Mouse (Mus musculus) ES-E14 (cell line): ENCODE data around the gene Pxk. TPM values are rescaled to one million over a fixed set of nuclear protein-coding genes. Genes with fewer than 3 reads are reported as not detected.

Source experiments
- DNase-seq: peaks from one replicate; pipeline ENCODE4 v3.0.0-alpha.2; 2013; ENCODE audit warnings: low read depth, low spot score
- H3K27ac ChIP-seq: 2 replicates; pipeline ENCODE4 v1.5.1; 2012; ENCODE audit warnings: low read depth, mild to moderate bottlenecking, low read length, moderate library complexity, mixed read lengths; ENCODE audit not compliant: poor library complexity, insufficient read depth, severe bottlenecking
- H3K36me3 ChIP-seq: 2 replicates; pipeline ENCODE4 v1.6.1; 2012; ENCODE audit warnings: mild to moderate bottlenecking, low read length, moderate library complexity, mixed read lengths; ENCODE audit not compliant: control insufficient read depth, poor library complexity, insufficient read depth, severe bottlenecking
- H3K4me1 ChIP-seq, 2 experiments: fragments of 150-350 bp in 1 of 2; sonication (generic) in 1 of 2; 2 replicates each; pipeline ENCODE4 v1.6.1; 2012; ENCODE audit warnings: low read length in 2 of 2, mild to moderate bottlenecking in 1 of 2, mixed read lengths in 1 of 2; ENCODE audit not compliant: control insufficient read depth in 2 of 2, insufficient read depth in 2 of 2, poor library complexity in 1 of 2
- H3K4me3 ChIP-seq, 2 experiments: fragments of 150-350 bp in 1 of 2; sonication (generic) in 1 of 2; 2 replicates each; pipeline ENCODE4 v1.5.1; 2012; ENCODE audit warnings: low read length in 2 of 2, low read depth in 1 of 2, mild to moderate bottlenecking in 1 of 2, mixed read lengths in 1 of 2; ENCODE audit not compliant: insufficient read depth in 1 of 2, poor library complexity in 1 of 2, severe bottlenecking in 1 of 2
- H3K9ac ChIP-seq: 2 replicates; pipeline ENCODE4 v1.6.1; 2012; ENCODE audit warnings: low read depth, mild to moderate bottlenecking, low read length, mixed read lengths; ENCODE audit not compliant: poor library complexity, insufficient read depth, severe bottlenecking
- H3K9me3 ChIP-seq: fragments of 150-350 bp; sonication (generic); 2 replicates; pipeline ENCODE4 v1.6.1; 2012; ENCODE audit warnings: low read depth, mild to moderate bottlenecking, low read length; ENCODE audit not compliant: control insufficient read depth, insufficient read depth
- CHD2 ChIP-seq: IDR thresholded peaks from 2 replicates; pipeline ENCODE4 v1.6.1; 2014; ENCODE audit warnings: mild to moderate bottlenecking, low read depth, low read length, inconsistent platforms
- HCFC1 ChIP-seq: IDR thresholded peaks from 2 replicates; pipeline ENCODE4 v1.6.1; 2012; ENCODE audit warnings: low read length, inconsistent platforms, borderline replicate concordance; ENCODE audit not compliant: insufficient read depth
- MAFK ChIP-seq: IDR thresholded peaks from 2 replicates; pipeline ENCODE4 v1.6.1; 2014; ENCODE audit warnings: mild to moderate bottlenecking, low read depth, low read length, inconsistent platforms; ENCODE audit not compliant: insufficient read depth
- ZC3H11A ChIP-seq: IDR thresholded peaks from 2 replicates; pipeline ENCODE4 v1.6.1; 2012; ENCODE audit warnings: low read depth, mild to moderate bottlenecking, inconsistent platforms, low read length, borderline replicate concordance
- ZNF384 ChIP-seq: IDR thresholded peaks from 2 replicates; pipeline ENCODE4 v1.6.1; 2012; ENCODE audit warnings: low read depth, low read length, inconsistent platforms
- in situ Hi-C, 2 experiments: fragments of 600-800 bp; cut with MboI; formaldehyde crosslinking; loops; one replicate each; pipeline ENCODE4 v1.15.1; 2025; ENCODE audit warnings: low sequenced_read_pairs in 2 of 2, inconsistent platforms in 1 of 2; ENCODE audit not compliant: unreplicated experiment in 2 of 2
- total RNA-seq: library from RNA; depleted of rRNA; stranded (reverse); fragments of 300-350 nt; gene quantifications from 2 replicates; pipeline ENCODE4 v1.2.3, GENCODE M21; 2012

The Pxk gene
- total RNA-seq, 1 experiment: 5.4 TPM

GRCm38 (mm10) chr14:8054310-8055102 is 43.5 kb upstream of the Pxk start:
- TF ChIP-seq ZC3H11A: no peak
- TF ChIP-seq CHD2: no peak
- no peak for TF ChIP-seq MAFK
- peak; percentile 82 for TF ChIP-seq ZNF384
- peaks cover 9 to 25% of the 10 kb centered on the region in 2 experiments for H3K4me1 ChIP-seq
- in situ Hi-C loops: no loop called here
- DNase-seq: peak; percentile 92
- no peaks in the 10 kb centered on the region for H3K36me3 ChIP-seq
- H3K4me3 ChIP-seq: peak overlapping the region; percentile 52 to 57
- H3K9ac ChIP-seq: peak overlapping the region; percentile 80
- peak overlapping the region; percentile 95 for H3K27ac ChIP-seq
- no peaks in the 10 kb centered on the region for H3K9me3 ChIP-seq

DNA sequence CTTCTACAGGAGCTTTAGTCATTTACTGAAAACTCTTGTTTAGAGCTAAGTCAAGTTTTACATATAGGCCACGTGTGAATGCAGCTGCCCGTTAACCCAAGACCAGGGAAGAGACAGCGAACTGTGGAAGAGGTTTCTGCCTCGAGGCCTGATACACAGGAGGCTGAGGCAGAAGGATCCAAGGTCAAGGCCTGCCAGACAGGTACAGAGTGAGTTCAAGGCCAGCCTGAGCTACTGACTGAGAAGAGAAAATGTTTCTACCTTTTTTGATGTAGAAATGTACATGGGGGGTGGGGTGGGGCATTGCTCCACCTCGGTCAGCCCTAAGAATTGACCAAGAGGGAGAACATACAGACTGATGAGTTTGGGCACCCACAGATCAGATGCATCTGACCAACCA is 41.9 kb upstream of the Pxk start:
- no peak for DNase-seq
- H3K9me3 ChIP-seq: no peaks in the 10 kb centered on the region
- TF ChIP-seq CHD2: no peak
- TF ChIP-seq ZNF384: no peak
- TF ChIP-seq ZC3H11A: no peak
- no peak for TF ChIP-seq HCFC1
- TF ChIP-seq MAFK: no peak
- peak overlapping the region; percentile 95; the same call in 1 of the 2 replicates for H3K27ac ChIP-seq
- no peak overlapping the region for H3K4me3 ChIP-seq
- H3K9ac ChIP-seq: no peak overlapping the region
- H3K4me1 ChIP-seq: peaks cover 8 to 18% of the 10 kb centered on the region in 2 experiments
- in situ Hi-C loops: no loop called here
- H3K36me3 ChIP-seq: no peaks in the 10 kb centered on the region; the same call in 1 of the 2 replicates

- TF ChIP-seq CHD2 (no peak), HCFC1 (no peak), MAFK (0 out of 2 replicates have a peak, but pooled peaks have one; percentile 37), ZNF384 (no peak)
- Histone ChIP-seq H3K4me1 (peaks cover 4 to 18% of the 10 kb centered on the region in 2 experiments; a peak in 3 of 4 replicates), H3K27ac (0 out of 2 replicates have a peak overlapping the region, but pooled peaks have one; percentile 27), H3K4me3 (no peak overlapping the region), H3K36me3 (no peaks in the 10 kb centered on the region; the same call in 1 of the 2 replicates), H3K9ac (no peak overlapping the region), H3K9me3 (no peaks in the 10 kb centered on the region)
- DNase-seq: no peak
- in situ Hi-C loops: no loop called here
Observed at GRCm38 (mm10) chr14:8059938-8060337, 38.1 kb upstream of the Pxk start.

- H3K4me3 ChIP-seq: no peak overlapping the region
- in situ Hi-C loops: no loop called here
- H3K4me1 ChIP-seq: peaks cover 4 to 14% of the 10 kb centered on the region in 2 experiments; a peak in 3 of 4 replicates
- peak; percentile 40 for DNase-seq
- TF ChIP-seq HCFC1 (no peak), CHD2 (0 out of 2 replicates have a peak, but pooled peaks have one; percentile 12)
- H3K36me3 ChIP-seq: no peaks in the 10 kb centered on the region; the same call in 1 of the 2 replicates
- H3K27ac ChIP-seq: peak overlapping the region; percentile 63; the same call in 1 of the 2 replicates
- H3K9ac ChIP-seq: no peak overlapping the region; the same call in 1 of the 2 replicates
- H3K9me3 ChIP-seq: no peaks in the 10 kb centered on the region
Observed at GRCm38 (mm10) chr14:8062076-8062475, 35.9 kb upstream of the Pxk start.
